Mouse (Mus musculus): ENCODE data around the gene Slc35b2.

The Slc35b2 gene

GRCm38 (mm10) chr17:45584096-45584896, 20.6 kb downstream of the Slc35b2 start:
- peak; percentile 81 for DNase-seq (ENCODE audit: low spot score)

- peak; percentile 76 for DNase-seq (ENCODE audit: low spot score)
These were observed 21.4 kb downstream of the Slc35b2 start for GRCm38 (mm10) chr17:45584939-45585678.

GRCm38 (mm10) chr17:45585725-45586448, 22.2 kb downstream of the Slc35b2 start:
- no peak for DNase-seq (ENCODE audit: low spot score)

GRCm38 (mm10) chr17:45586449-45586837, 22.8 kb downstream of the Slc35b2 start:
- no peak for DNase-seq (ENCODE audit: low spot score)

- no peak for DNase-seq (ENCODE audit: low spot score)
These were observed 24.7 kb downstream of the Slc35b2 start for GRCm38 (mm10) chr17:45588370-45588769.

GRCm38 (mm10) chr17:45589236-45589635, 25.6 kb downstream of the Slc35b2 start:
- DNase-seq (ENCODE audit: low spot score): no peak

- DNase-seq (ENCODE audit: low spot score): peak; percentile 35
These were observed 26.2 kb downstream of the Slc35b2 start for GRCm38 (mm10) chr17:45589844-45590243.

- no peak for DNase-seq (ENCODE audit: low spot score)
These were observed 26.7 kb downstream of the Slc35b2 start for GRCm38 (mm10) chr17:45590410-45590809.

GRCm38 (mm10) chr17:45591701-45592605, 28.3 kb downstream of the Slc35b2 start:
- no peak for DNase-seq (ENCODE audit: low spot score)

GRCm38 (mm10) chr17:45592606-45593431, 29.1 kb downstream of the Slc35b2 start:
- no peak for DNase-seq (ENCODE audit: low spot score)

GRCm38 (mm10) chr17:45593479-45593878, 29.8 kb downstream of the Slc35b2 start:
- no peak for DNase-seq (ENCODE audit: low spot score)

- no peak for DNase-seq (ENCODE audit: low spot score)
These were observed 30.5 kb downstream of the Slc35b2 start for GRCm38 (mm10) chr17:45594195-45594594.

- DNase-seq (ENCODE audit: low spot score): peak; percentile 85
These were observed 31.4 kb downstream of the Slc35b2 start for GRCm38 (mm10) chr17:45594881-45595735.

GRCm38 (mm10) chr17:45595736-45596390, 32.2 kb downstream of the Slc35b2 start:
- no peak for DNase-seq (ENCODE audit: low spot score)

- peak; percentile 81 for DNase-seq (ENCODE audit: low spot score)
These were observed 33.1 kb downstream of the Slc35b2 start for GRCm38 (mm10) chr17:45596631-45597396.

GRCm38 (mm10) chr17:45597787-45598186, 34.1 kb downstream of the Slc35b2 start:
- DNase-seq (ENCODE audit: low spot score): no peak

- no peak for DNase-seq (ENCODE audit: low spot score)
These were observed 34.7 kb downstream of the Slc35b2 start for GRCm38 (mm10) chr17:45598376-45598775.

GRCm38 (mm10) chr17:45598891-45599290, 35.2 kb downstream of the Slc35b2 start:
- no peak for DNase-seq (ENCODE audit: low spot score)
